Mouse (Mus musculus): ENCODE measurements around the gene Ank2. TPM values are rescaled to one million over a fixed set of nuclear protein-coding genes. Genes with fewer than 3 reads are reported as not detected.

Ank2 gene
- polyA plus RNA-seq, 1 experiment, result 1.1 TPM

DNA sequence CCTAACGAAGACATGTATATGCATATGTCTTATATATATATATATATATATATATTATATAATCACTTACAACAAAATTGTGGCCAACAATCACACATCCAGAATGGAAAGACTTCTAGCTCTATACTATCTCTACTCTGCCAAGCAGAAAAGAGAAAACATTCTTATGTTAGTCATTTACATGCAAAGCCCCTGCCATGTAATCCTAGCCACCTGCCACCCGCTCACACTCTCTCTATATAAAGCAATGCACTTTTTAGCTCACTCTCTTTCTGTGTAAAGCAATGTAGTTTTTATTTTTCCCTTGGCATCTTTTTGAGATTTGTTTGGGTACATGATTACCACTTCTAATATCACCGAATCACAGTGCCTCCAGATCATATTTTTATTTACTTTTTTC is 350.5 kb downstream of the Ank2 start:
- Histone ChIP-seq H3K27me3 (ENCODE audit: control insufficient read depth, insufficient read depth, low read length) (no peaks in the 10 kb centered on the region), H3K36me3 (ENCODE audit: control insufficient read depth, insufficient read depth, low read length) (no peaks in the 10 kb centered on the region), H3K27ac (ENCODE audit: insufficient read depth, low read depth, low read length) (no peak overlapping the region), H3K4me1 (ENCODE audit: control insufficient read depth, insufficient read depth, insufficient read length, low read length) (no peaks in the 10 kb centered on the region), H3K4me3 (ENCODE audit: low read depth, low read length) (no peak overlapping the region)
- WGBS, result 79% methylated on average over 3 of the region's 3 CpGs
- TF ChIP-seq POLR2A (IDR thresholded peaks at IDR 0.05; ENCODE audit: low read depth, low read length), result no peak
- no peak for TF ChIP-seq CTCF (IDR thresholded peaks at IDR 0.05; ENCODE audit: extremely low read depth, insufficient read length, insufficient replicate concordance, low read depth, low read length)

DNA sequence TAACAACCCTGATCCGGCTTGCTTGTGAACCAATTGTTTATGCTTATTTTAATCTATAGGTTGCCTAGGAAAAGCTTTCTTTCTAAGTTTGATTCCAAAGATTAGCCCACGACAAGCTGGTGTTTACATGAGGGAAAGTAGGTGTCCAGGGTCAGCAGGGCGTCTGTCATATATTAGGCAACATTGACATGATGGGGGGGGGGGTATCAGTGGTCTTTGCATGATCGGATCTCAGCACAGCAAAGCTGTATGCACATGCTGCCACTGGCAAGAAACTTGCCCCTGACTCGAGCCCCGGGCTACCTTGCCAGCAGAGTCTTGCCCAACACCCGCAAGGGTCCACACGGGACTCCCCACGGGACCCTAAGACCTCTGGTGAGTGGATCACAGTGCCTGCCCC is 358.6 kb downstream of the Ank2 start:
- Histone ChIP-seq H3K4me1 (ENCODE audit: control insufficient read depth, insufficient read depth, insufficient read length, low read length) (no peaks in the 10 kb centered on the region), H3K4me3 (ENCODE audit: low read depth, low read length) (no peak overlapping the region), H3K27ac (ENCODE audit: insufficient read depth, low read depth, low read length) (no peak overlapping the region), H3K27me3 (ENCODE audit: control insufficient read depth, insufficient read depth, low read length) (no peaks in the 10 kb centered on the region), H3K36me3 (ENCODE audit: control insufficient read depth, insufficient read depth, low read length) (no peaks in the 10 kb centered on the region)
- no peak for TF ChIP-seq POLR2A (IDR thresholded peaks at IDR 0.05; ENCODE audit: low read depth, low read length)
- TF ChIP-seq CTCF (IDR thresholded peaks at IDR 0.05; ENCODE audit: extremely low read depth, insufficient read length, insufficient replicate concordance, low read depth, low read length), result no peak
- 81% methylated on average over 9 of the region's 9 CpGs for WGBS

DNA sequence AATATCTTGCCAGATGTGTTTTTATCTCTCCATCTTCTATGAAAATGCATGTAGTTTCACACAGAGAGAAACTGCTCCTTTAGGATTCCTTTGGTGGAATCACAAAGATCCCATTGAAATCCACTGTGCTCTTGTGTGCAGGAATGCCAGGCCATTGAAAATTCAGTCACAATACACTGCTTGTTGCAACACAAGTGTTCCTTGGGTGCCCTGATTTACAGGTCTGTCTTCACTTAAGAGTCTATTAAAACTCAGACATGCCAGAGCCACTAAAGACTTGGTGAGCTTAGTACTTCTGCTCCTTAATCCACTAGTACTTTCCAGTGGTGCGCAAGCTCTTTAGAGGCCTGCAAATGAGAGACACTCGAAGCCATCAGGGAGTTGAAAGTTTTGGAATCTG is 359.5 kb downstream of the Ank2 start:
- H3K27ac ChIP-seq (ENCODE audit: insufficient read depth, low read depth, low read length), result no peak overlapping the region
- H3K27me3 ChIP-seq (ENCODE audit: control insufficient read depth, insufficient read depth, low read length), result no peaks in the 10 kb centered on the region
- TF ChIP-seq POLR2A (IDR thresholded peaks at IDR 0.05; ENCODE audit: low read depth, low read length), result no peak
- TF ChIP-seq CTCF (IDR thresholded peaks at IDR 0.05; ENCODE audit: extremely low read depth, insufficient read length, insufficient replicate concordance, low read depth, low read length), result no peak
- no peak overlapping the region for H3K4me3 ChIP-seq (ENCODE audit: low read depth, low read length)
- no peaks in the 10 kb centered on the region for H3K4me1 ChIP-seq (ENCODE audit: control insufficient read depth, insufficient read depth, insufficient read length, low read length)
- 88% methylated on average over 2 of the region's 2 CpGs for WGBS
- no peaks in the 10 kb centered on the region for H3K36me3 ChIP-seq (ENCODE audit: control insufficient read depth, insufficient read depth, low read length)

DNA sequence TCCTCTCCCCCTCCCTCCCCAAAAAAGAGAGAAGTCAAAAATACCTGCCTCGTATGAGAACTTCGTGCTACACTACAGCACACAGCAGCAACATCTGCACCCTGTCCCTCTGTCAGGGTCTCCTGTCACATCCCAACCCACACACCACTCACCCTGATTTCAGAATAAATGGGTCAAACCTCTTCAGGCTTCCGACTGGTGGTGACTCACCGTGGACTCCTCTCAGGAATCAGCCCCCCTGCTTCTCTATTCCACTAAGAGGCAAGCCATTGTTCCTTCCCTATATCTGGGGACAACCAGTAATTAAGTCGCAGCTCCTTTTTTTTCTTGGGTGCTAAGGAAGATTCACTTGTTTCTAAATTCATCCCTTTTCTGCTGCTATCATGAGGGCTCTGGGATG is 361.6 kb downstream of the Ank2 start:
- H3K27me3 ChIP-seq (ENCODE audit: control insufficient read depth, insufficient read depth, low read length), result no peaks in the 10 kb centered on the region
- H3K4me1 ChIP-seq (ENCODE audit: control insufficient read depth, insufficient read depth, insufficient read length, low read length), result no peaks in the 10 kb centered on the region
- H3K4me3 ChIP-seq (ENCODE audit: low read depth, low read length), result no peak overlapping the region
- TF ChIP-seq POLR2A (IDR thresholded peaks at IDR 0.05; ENCODE audit: low read depth, low read length), result no peak
- TF ChIP-seq CTCF (IDR thresholded peaks at IDR 0.05; ENCODE audit: extremely low read depth, insufficient read length, insufficient replicate concordance, low read depth, low read length), result no peak
- no peaks in the 10 kb centered on the region for H3K36me3 ChIP-seq (ENCODE audit: control insufficient read depth, insufficient read depth, low read length)
- 64% methylated on average over 5 of the region's 5 CpGs for WGBS
- H3K27ac ChIP-seq (ENCODE audit: insufficient read depth, low read depth, low read length), result no peak overlapping the region

DNA sequence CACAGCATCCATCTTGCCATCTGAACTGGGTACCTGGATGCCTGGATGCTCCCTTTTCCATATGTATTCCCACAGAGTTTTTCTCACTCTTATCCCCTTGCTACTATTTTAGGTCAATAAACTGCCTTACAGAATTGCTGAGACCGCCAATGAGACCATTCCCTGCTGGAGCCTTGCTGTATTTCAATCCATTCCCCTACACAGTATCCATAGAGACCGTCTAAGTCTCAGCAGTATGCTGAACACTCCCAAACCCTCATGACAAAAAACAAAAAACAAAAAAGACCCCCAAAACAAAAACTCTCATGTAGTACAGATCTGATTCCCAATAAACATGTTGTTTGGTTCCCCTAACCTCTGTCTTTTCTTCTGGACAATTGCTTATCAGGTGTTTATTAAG is 365.1 kb downstream of the Ank2 start:
- peaks cover 2% of the 10 kb centered on the region; the same call in 1 of the 2 replicates for H3K4me1 ChIP-seq (ENCODE audit: control insufficient read depth, insufficient read depth, insufficient read length, low read length)
- H3K27me3 ChIP-seq (ENCODE audit: control insufficient read depth, insufficient read depth, low read length), result no peaks in the 10 kb centered on the region
- TF ChIP-seq POLR2A (IDR thresholded peaks at IDR 0.05; ENCODE audit: low read depth, low read length) (no peak), CTCF (IDR thresholded peaks at IDR 0.05; ENCODE audit: extremely low read depth, insufficient read length, insufficient replicate concordance, low read depth, low read length) (no peak)
- WGBS, result 78% methylated on average over 2 of the region's 2 CpGs
- H3K27ac ChIP-seq (ENCODE audit: insufficient read depth, low read depth, low read length), result no peak overlapping the region
- H3K36me3 ChIP-seq (ENCODE audit: control insufficient read depth, insufficient read depth, low read length), result no peaks in the 10 kb centered on the region
- no peak overlapping the region for H3K4me3 ChIP-seq (ENCODE audit: low read depth, low read length)

DNA sequence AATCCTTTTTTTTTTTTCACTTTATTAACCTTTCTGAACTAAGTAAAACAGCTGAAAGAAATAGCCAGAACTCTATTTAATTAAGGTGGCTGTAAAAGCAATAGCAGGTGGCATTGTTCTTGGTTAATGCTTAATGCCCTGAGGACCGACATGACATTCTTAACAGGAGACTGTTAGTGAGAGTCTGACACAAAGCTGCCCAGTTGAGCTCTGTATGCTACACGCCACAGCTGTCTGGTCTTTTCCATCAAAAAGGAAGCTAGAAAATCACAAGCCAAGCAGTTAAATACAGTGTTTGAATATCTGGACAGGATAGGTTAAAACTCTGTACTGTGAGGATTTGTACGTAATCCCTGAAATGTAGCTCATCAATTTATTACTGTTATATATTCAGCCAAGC is 368.1 kb downstream of the Ank2 start:
- H3K27me3 ChIP-seq (ENCODE audit: control insufficient read depth, insufficient read depth, low read length), result no peaks in the 10 kb centered on the region
- H3K27ac ChIP-seq (ENCODE audit: insufficient read depth, low read depth, low read length), result no peak overlapping the region
- H3K36me3 ChIP-seq (ENCODE audit: control insufficient read depth, insufficient read depth, low read length), result no peaks in the 10 kb centered on the region
- 58% methylated on average over 3 of the region's 3 CpGs for WGBS
- no peak for TF ChIP-seq POLR2A (IDR thresholded peaks at IDR 0.05; ENCODE audit: low read depth, low read length)
- no peak for TF ChIP-seq CTCF (IDR thresholded peaks at IDR 0.05; ENCODE audit: extremely low read depth, insufficient read length, insufficient replicate concordance, low read depth, low read length)
- H3K4me3 ChIP-seq (ENCODE audit: low read depth, low read length), result no peak overlapping the region
- peaks cover 2% of the 10 kb centered on the region; the same call in 1 of the 2 replicates for H3K4me1 ChIP-seq (ENCODE audit: control insufficient read depth, insufficient read depth, insufficient read length, low read length)

DNA sequence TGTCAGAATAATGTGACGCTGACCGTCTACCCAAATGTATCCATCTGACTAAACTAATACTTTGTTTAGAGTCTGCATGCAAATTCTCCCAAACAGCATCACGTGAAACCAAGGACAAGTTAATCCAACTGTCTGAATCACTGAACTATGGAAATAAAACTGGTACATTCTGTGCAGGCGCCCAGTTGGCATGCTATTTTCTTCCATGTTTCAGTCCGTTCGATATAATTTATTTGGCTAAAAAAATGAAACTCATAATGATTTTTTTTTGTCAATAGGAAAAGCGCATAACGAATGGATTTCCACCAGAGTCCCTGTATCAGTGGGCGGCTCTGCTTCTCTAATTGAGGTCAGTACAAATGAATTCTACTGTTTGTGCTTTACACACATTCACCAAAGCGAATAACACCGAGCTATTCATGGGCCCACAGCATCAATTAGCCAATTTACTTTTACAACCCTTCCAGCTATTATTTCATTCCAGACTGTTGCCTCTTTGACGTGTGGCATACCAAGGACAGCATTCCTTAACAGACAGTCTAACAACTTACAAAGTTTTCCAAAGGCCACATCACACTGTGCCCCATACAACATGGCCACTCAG is 368.9 kb downstream of the Ank2 start:
- H3K36me3 ChIP-seq (ENCODE audit: control insufficient read depth, insufficient read depth, low read length), result no peaks in the 10 kb centered on the region
- 72% methylated on average over 12 of the region's 12 CpGs for WGBS
- peaks cover 2% of the 10 kb centered on the region; the same call in 1 of the 2 replicates for H3K4me1 ChIP-seq (ENCODE audit: control insufficient read depth, insufficient read depth, insufficient read length, low read length)
- TF ChIP-seq POLR2A (IDR thresholded peaks at IDR 0.05; ENCODE audit: low read depth, low read length) (no peak), CTCF (IDR thresholded peaks at IDR 0.05; ENCODE audit: extremely low read depth, insufficient read length, insufficient replicate concordance, low read depth, low read length) (no peak)
- no peaks in the 10 kb centered on the region for H3K27me3 ChIP-seq (ENCODE audit: control insufficient read depth, insufficient read depth, low read length)
- no peak overlapping the region for H3K27ac ChIP-seq (ENCODE audit: insufficient read depth, low read depth, low read length)
- H3K4me3 ChIP-seq (ENCODE audit: low read depth, low read length), result no peak overlapping the region

Data from small intestine, adult 2 months (tissue).